Mouse (Mus musculus) embryonic fibroblast, embryonic 13.5 days (primary cell): ENCODE data around the gene 0610037L13Rik.
A peak's percentile ranks its signal among the peaks of the same experiment; 100 is the strongest.

Experiments
- CTCF ChIP-seq: IDR thresholded peaks from 2 replicates; pipeline ENCODE4 v1.5.1; 2011; ENCODE audit warnings: mild to moderate bottlenecking, control low read depth, low read length, moderate library complexity, borderline replicate concordance; ENCODE audit not compliant: insufficient read depth
- POLR2A ChIP-seq: IDR thresholded peaks from 2 replicates; pipeline ENCODE4 v1.6.1; 2011; ENCODE audit warnings: low read depth, mild to moderate bottlenecking, control low read depth, low read length, moderate library complexity

GRCm38 (mm10) chr4:107889731-107890432, at the start of gene 0610037L13Rik:
- TF ChIP-seq CTCF (no peak), POLR2A (peak; percentile 83)
